Mouse (Mus musculus) mature B cell (primary cell): ENCODE results near the gene Emc6.

ENCODE experiments used
- in situ Hi-C: fragments of 300-500 bp; cut with MboI; formaldehyde crosslinking; loops from 2 replicates; pipeline ENCODE4 v1.14.3; 2019

The Emc6 gene

DNA sequence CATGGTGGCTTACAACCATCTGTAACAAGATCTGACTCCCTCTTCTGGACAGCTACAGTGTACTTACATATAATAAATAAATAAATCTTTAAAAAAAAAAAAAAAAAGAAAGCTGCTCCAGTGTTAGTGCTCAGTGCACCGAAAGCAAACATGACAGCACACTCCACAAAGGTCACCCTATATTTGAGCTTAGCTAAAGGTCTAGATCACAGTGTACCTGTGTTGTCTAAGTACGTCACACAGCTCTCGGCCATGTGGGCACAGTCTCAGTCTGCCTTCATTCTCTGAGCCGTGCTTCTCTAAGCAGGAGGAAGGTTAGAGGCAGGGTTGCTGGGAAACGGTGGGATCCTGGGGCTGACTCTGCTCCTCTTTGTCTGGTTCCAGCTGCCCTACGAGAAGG is 50.3 kb downstream of the Emc6 start:
- in situ Hi-C loops, result no loop called here
